Mouse (Mus musculus): ENCODE data around the gene Tns1.
A peak's percentile ranks its signal among the peaks of the same experiment; 100 is the strongest.

Tns1 gene

GRCm38 (mm10) chr1:73932421-73933145, 191.7 kb downstream of the Tns1 start:
- DNase-seq (ENCODE audit: low read depth, low spot score): no peak

GRCm38 (mm10) chr1:73931851-73932250, 192.4 kb downstream of the Tns1 start:
- DNase-seq (ENCODE audit: low read depth, low spot score): no peak

- DNase-seq (ENCODE audit: low read depth, low spot score): no peak
These were observed 193.7 kb downstream of the Tns1 start for GRCm38 (mm10) chr1:73930411-73931134.

GRCm38 (mm10) chr1:73929952-73930329, 194.3 kb downstream of the Tns1 start:
- DNase-seq (ENCODE audit: low read depth, low spot score): no peak

GRCm38 (mm10) chr1:73929211-73929951, 194.9 kb downstream of the Tns1 start:
- no peak for DNase-seq (ENCODE audit: low read depth, low spot score)

GRCm38 (mm10) chr1:73928385-73928784, 195.9 kb downstream of the Tns1 start:
- no peak for DNase-seq (ENCODE audit: low read depth, low spot score)

- no peak for DNase-seq (ENCODE audit: low read depth, low spot score)
These were observed 196.4 kb downstream of the Tns1 start for GRCm38 (mm10) chr1:73927819-73928218.

GRCm38 (mm10) chr1:73926279-73926678, 198.0 kb downstream of the Tns1 start:
- peak; percentile 30 for DNase-seq (ENCODE audit: low read depth, low spot score)

- no peak for DNase-seq (ENCODE audit: low read depth, low spot score)
These were observed 199.2 kb downstream of the Tns1 start for GRCm38 (mm10) chr1:73924871-73925610.

GRCm38 (mm10) chr1:73924210-73924609, 200.0 kb downstream of the Tns1 start:
- no peak for DNase-seq (ENCODE audit: low read depth, low spot score)

GRCm38 (mm10) chr1:73923185-73923584, 201.1 kb downstream of the Tns1 start:
- DNase-seq (ENCODE audit: low read depth, low spot score): no peak

GRCm38 (mm10) chr1:73920701-73921100, 203.5 kb downstream of the Tns1 start:
- DNase-seq (ENCODE audit: low read depth, low spot score): no peak

- DNase-seq (ENCODE audit: low read depth, low spot score): no peak
These were observed 204.3 kb downstream of the Tns1 start for GRCm38 (mm10) chr1:73919909-73920308.

GRCm38 (mm10) chr1:73918001-73918400, 206.2 kb downstream of the Tns1 start:
- DNase-seq (ENCODE audit: low read depth, low spot score): no peak

- DNase-seq (ENCODE audit: low read depth, low spot score): no peak
These were observed 208.0 kb downstream of the Tns1 start for GRCm38 (mm10) chr1:73916298-73916697.

- no peak for DNase-seq (ENCODE audit: low read depth, low spot score)
These were observed 208.8 kb downstream of the Tns1 start for GRCm38 (mm10) chr1:73915218-73916070.

GRCm38 (mm10) chr1:73914076-73914475, 210.2 kb downstream of the Tns1 start:
- DNase-seq (ENCODE audit: low read depth, low spot score): no peak

- no peak for DNase-seq (ENCODE audit: low read depth, low spot score)
These were observed 210.9 kb downstream of the Tns1 start for GRCm38 (mm10) chr1:73913071-73914005.

GRCm38 (mm10) chr1:73912466-73912865, 211.8 kb downstream of the Tns1 start:
- no peak for DNase-seq (ENCODE audit: low read depth, low spot score)

- DNase-seq (ENCODE audit: low read depth, low spot score): no peak
These were observed 212.3 kb downstream of the Tns1 start for GRCm38 (mm10) chr1:73911981-73912380.

Measured in A20 (cell line).